In the genomic region with DNA sequence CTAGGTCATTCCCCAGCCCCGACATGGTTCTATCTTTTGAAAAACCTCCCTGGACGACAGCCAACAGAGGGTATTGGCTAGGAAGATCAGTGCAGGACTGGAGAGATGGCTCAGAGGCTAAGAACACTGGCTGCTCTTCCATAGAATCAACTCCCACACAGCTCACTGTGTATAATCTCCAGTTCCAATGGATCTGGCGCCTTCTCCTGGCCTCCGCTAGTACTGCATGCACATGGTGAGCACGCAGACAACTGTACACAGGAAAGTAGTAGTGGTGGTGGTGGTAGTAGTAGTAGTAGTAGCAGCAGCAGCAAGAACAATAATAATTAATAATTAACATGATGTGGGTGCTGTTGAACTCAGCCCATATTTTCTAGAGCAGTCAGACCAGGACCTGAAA, we compare ENCODE assay signal across 8 mouse cellular contexts.
DNase-seq lines count a peak whose midpoint lies in the region; TF ChIP-seq lines count a peak whose summit lies in the region.
"Had no signal": no experiment of that assay in that cellular context is flagged by ENCODE, and none has a peak within 500 bp of the region (broad histone marks: within the 10 kb centered on the region; RNA-seq: fewer than 3 reads in every experiment).

No protein-coding gene starts in this region.

- TF ChIP-seq CTCF in left cerebral cortex, adult 2 months (IDR thresholded peaks at IDR 0.05) = peak; percentile 56

- no peak overlapping the region for H3K4me3 ChIP-seq in left cerebral cortex, adult 2 months
- H3K4me3 ChIP-seq: neural tube, embryonic 12.5 days had no signal

- no peak overlapping the region for H3K27ac ChIP-seq in left cerebral cortex, adult 2 months
- H3K27ac ChIP-seq: neural tube, embryonic 12.5 days had no signal

- DNase-seq in left cerebral cortex, adult 18-20 months (ENCODE audit: low spot score in 2 of 2) = peak; percentile 68 to 76
- DNase-seq in left cerebral cortex, adult 11 months (ENCODE audit: low spot score) = no peak
- peak; percentile 4 to 31 for DNase-seq in adrenal gland, postnatal 36 days
- peak; percentile 30 to 47 for DNase-seq in cerebellum, postnatal 36 days
- DNase-seq in left cerebral cortex, adult 2 months (ENCODE audit: extremely low spot score in 1 of 2, low spot score in 2 of 2) = peak; percentile 51 to 57
- DNase-seq in testis, postnatal 14 days (ENCODE audit: low spot score) = peak; percentile 65
- no peak for DNase-seq in spleen, postnatal 14 days (ENCODE audit: low spot score in 2 of 2)

- intact Hi-C loops in left cerebral cortex, adult 2 months (cut with DNase I) = no loop called here

Comparison
In these comparisons a context has a peak if more than half of its experiments do, and no peak if none do; other contexts are left out.
1. DNase-seq: peak in left cerebral cortex, adult 18-20 months (2 of 2), adrenal gland, postnatal 36 days (2 of 2), cerebellum, postnatal 36 days (2 of 2), left cerebral cortex, adult 2 months (2 of 2) and testis, postnatal 14 days (single experiment); none in left cerebral cortex, adult 11 months (single experiment) and spleen, postnatal 14 days (0 of 2).